Comparison of ENCODE assay signal across 20 mouse cellular contexts in the genomic region with DNA sequence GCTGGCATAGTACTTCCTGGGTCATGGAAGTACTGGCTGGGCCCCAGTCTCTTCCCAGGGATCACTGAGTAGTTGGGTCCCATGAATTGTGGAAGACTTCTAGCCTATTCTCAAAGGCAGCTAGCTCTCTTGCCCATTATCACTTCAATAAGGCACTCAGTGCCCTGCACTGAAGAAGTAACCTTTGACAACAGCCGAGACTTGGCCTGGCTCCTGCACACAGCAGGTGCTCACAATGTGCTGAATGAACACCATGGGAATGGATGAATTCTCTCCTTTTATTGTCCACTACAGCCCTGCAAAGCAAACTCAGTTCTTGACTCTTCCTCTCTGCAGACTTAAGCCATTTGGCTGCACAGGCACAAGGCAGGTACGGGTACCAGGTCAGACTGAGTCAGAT.
DNase-seq lines count a peak whose midpoint lies in the region; ATAC-seq and TF ChIP-seq lines count a peak whose summit lies in the region.
"Had no signal": no experiment of that assay in that cellular context is flagged by ENCODE, and none has a peak within 500 bp of the region (broad histone marks: within the 10 kb centered on the region; RNA-seq: fewer than 3 reads in every experiment).

No protein-coding gene starts in this region.

- H3K27me3 ChIP-seq in embryonic facial prominence, embryonic 12.5 days: no peaks in the 10 kb centered on the region
- no peaks in the 10 kb centered on the region for H3K27me3 ChIP-seq in limb, embryonic 15.5 days
- no peaks in the 10 kb centered on the region for H3K27me3 ChIP-seq in lung, postnatal 0 days (replicated peaks; ENCODE audit: insufficient read depth, low read length)
- H3K27me3 ChIP-seq: forebrain, embryonic 13.5 days; lung, embryonic 15.5 days; midbrain, embryonic 13.5 days had no signal

- peaks cover 58% of the 10 kb centered on the region for H3K4me1 ChIP-seq in embryonic facial prominence, embryonic 12.5 days
- peaks cover 60% of the 10 kb centered on the region for H3K4me1 ChIP-seq in limb, embryonic 15.5 days
- peaks cover 18% of the 10 kb centered on the region; the same call in 1 of the 2 replicates for H3K4me1 ChIP-seq in lung, postnatal 0 days (ENCODE audit: insufficient read depth, low read depth, low read length)

- no peaks in the 10 kb centered on the region for H3K9me3 ChIP-seq in embryonic facial prominence, embryonic 12.5 days
- no peaks in the 10 kb centered on the region for H3K9me3 ChIP-seq in limb, embryonic 15.5 days
- no peaks in the 10 kb centered on the region for H3K9me3 ChIP-seq in lung, postnatal 0 days (ENCODE audit: low read length)
- H3K9me3 ChIP-seq: forebrain, embryonic 13.5 days; lung, embryonic 15.5 days; midbrain, embryonic 13.5 days had no signal

- intact Hi-C loops in left cerebral cortex, postnatal 4 days (cut with DNase I): no loop called here
- intact Hi-C loops in left cerebral cortex, postnatal 10 days (cut with DNase I): no loop called here

- WGBS in embryonic facial prominence, embryonic 12.5 days: 70% methylated on average over 2 of the region's 2 CpGs
- 58% methylated on average over 2 of the region's 2 CpGs for WGBS in limb, embryonic 15.5 days
- whole genome bisulfite sequencing in lung, postnatal 0 days: 84% methylated on average over 2 of the region's 2 CpGs

- peak; percentile 68 for DNase-seq in left cerebral cortex, postnatal 4 days
- no peak for DNase-seq in left cerebral cortex, postnatal 10 days (ENCODE audit: extremely low spot score in 1 of 2, low spot score in 2 of 2)
- peak; percentile 77 for DNase-seq in cerebellum, adult 9-10 months
- no peak for DNase-seq in lung, postnatal 0 days (ENCODE audit: low spot score)
- no peak for DNase-seq in gastrocnemius, adult 8-10 months (ENCODE audit: low spot score in 2 of 2)
- DNase-seq in right cerebral cortex, adult 18-20 months: no peak
- DNase-seq: adrenal gland, postnatal 36 days; B cell, adult 2 months; heart, postnatal 4 days; kidney, adult 8-10 months; kidney, postnatal 25 days; spleen, adult 18-20 months; thymus, adult 18-20 months had no signal

- TF ChIP-seq CTCF in lung, postnatal 0 days (IDR thresholded peaks at IDR 0.05): no peak

- no peak overlapping the region for H3K9ac ChIP-seq in embryonic facial prominence, embryonic 12.5 days
- H3K9ac ChIP-seq in limb, embryonic 15.5 days: no peak overlapping the region
- H3K9ac ChIP-seq in lung, postnatal 0 days (replicated peaks; ENCODE audit: low read depth): no peak overlapping the region
- H3K9ac ChIP-seq: forebrain, embryonic 13.5 days; lung, embryonic 15.5 days; midbrain, embryonic 13.5 days had no signal

- H3K4me3 ChIP-seq in embryonic facial prominence, embryonic 12.5 days: no peak overlapping the region
- H3K4me3 ChIP-seq in limb, embryonic 15.5 days: no peak overlapping the region
- no peak overlapping the region for H3K4me3 ChIP-seq in lung, postnatal 0 days (ENCODE audit: low read depth, low read length)
- H3K4me3 ChIP-seq: forebrain, embryonic 13.5 days; lung, embryonic 15.5 days; midbrain, embryonic 13.5 days had no signal

- 0 out of 2 replicates have a peak, but pooled peaks cover 3% of the 10 kb centered on the region for H3K36me3 ChIP-seq in embryonic facial prominence, embryonic 12.5 days
- peaks cover 3% of the 10 kb centered on the region; the same call in 1 of the 2 replicates for H3K36me3 ChIP-seq in limb, embryonic 15.5 days
- no peaks in the 10 kb centered on the region for H3K36me3 ChIP-seq in lung, postnatal 0 days (ENCODE audit: insufficient read depth, low read length)
- H3K36me3 ChIP-seq: lung, embryonic 15.5 days had no signal

- peak overlapping the region; percentile 47 for H3K27ac ChIP-seq in embryonic facial prominence, embryonic 12.5 days
- H3K27ac ChIP-seq in limb, embryonic 15.5 days: peak overlapping the region; percentile 54; the same call in 1 of the 2 replicates
- H3K27ac ChIP-seq in lung, postnatal 0 days (ENCODE audit: low read length): no peak overlapping the region
- H3K27ac ChIP-seq: forebrain, embryonic 13.5 days; midbrain, embryonic 13.5 days had no signal

- no peak for ATAC-seq in embryonic facial prominence, embryonic 12.5 days (ENCODE audit: insufficient number of reproducible peaks, insufficient read depth, low FRiP score, low TSS enrichment)
- ATAC-seq in limb, embryonic 15.5 days (ENCODE audit: insufficient number of reproducible peaks, low FRiP score, low TSS enrichment, low read depth): no peak
- ATAC-seq in lung, postnatal 0 days: no peak
- ATAC-seq: activated CD4-positive, CD25-positive, alpha-beta regulatory T cell, adult 4 months; forebrain, embryonic 13.5 days; midbrain, embryonic 13.5 days had no signal

- TF ChIP-seq EP300 in lung, postnatal 0 days (IDR thresholded peaks at IDR 0.05): no peak

- no peak overlapping the region for H3K4me2 ChIP-seq in embryonic facial prominence, embryonic 12.5 days (replicated peaks)
- no peak overlapping the region for H3K4me2 ChIP-seq in limb, embryonic 15.5 days
- H3K4me2 ChIP-seq in lung, postnatal 0 days (replicated peaks; ENCODE audit: low read depth, low read length): no peak overlapping the region
- H3K4me2 ChIP-seq: forebrain, embryonic 13.5 days; liver, embryonic 11.5 days; lung, embryonic 15.5 days; midbrain, embryonic 13.5 days had no signal

Comparison
In these comparisons a context has a peak if more than half of its experiments do, and no peak if none do; other contexts are left out.
1. DNase-seq: peak in left cerebral cortex, postnatal 4 days (single experiment) and cerebellum, adult 9-10 months (single experiment); none in left cerebral cortex, postnatal 10 days (0 of 2), lung, postnatal 0 days (single experiment), gastrocnemius, adult 8-10 months (0 of 2) and right cerebral cortex, adult 18-20 months (single experiment).